Mouse (Mus musculus) naive thymus-derived CD4-positive, alpha-beta T cell, adult 5 months (primary cell): ENCODE measurements around the gene Skint8. TPM values are rescaled to one million over a fixed set of nuclear protein-coding genes. Genes with fewer than 3 reads are reported as not detected.

ENCODE experiments used
- polyA plus RNA-seq: library from polyadenylated mRNA; unstranded; fragments of 100-300 nt; shearing (Covaris generic); gene quantifications from one replicate; pipeline ENCODE4 v1.2.1, GENCODE M21; 2017

Gene Skint8
- polyA plus RNA-seq, result not detected

DNA sequence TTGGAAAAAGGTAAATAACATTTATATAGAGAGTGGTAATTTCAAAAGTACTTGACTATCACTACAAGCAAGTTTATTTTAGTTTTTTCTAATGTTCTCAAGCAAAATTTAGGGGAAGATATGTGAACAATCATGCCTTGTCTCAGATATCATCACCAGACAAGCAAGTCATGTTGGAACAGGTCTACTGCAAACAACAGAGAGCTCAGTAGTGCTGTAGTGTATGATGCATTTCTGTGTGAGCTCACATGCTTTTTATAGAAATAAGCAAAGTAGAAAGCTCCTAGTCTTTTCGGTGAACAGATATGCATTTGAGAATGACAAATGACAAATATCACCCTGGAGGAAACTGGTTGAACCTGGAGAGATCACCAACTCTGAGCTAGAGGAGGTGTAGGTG is at the start of gene Skint8:
Gene Skint8, plus strand, starts transcription at position 301 of the 400 bp plus-strand sequence.

GRCm38 (mm10) chr4:111902775-111903174 is 16.4 kb upstream of the Skint8 start, which contains the start of gene Slc5a9:
Gene Slc5a9, minus strand, starts transcription at chr4:111902918.

DNA sequence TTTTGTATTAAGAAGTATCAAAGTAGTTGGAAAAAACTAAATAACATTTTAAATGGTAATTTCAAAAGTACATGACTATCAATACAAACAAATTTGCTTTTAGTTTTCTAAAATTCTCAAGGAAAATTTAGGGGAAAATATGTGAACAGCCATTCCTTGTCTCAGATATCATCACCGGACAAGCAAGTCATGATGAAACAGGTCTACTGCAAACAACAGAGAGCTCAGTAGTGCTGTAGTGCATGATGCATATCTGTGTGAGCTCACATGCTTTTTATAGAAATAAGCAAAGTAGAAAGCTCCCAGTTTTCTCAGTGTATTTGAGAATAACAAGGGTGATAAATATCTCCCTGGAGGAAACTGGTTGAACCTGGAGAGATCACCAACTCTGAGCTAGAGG is 53.4 kb downstream of the Skint8 start, which contains the start of gene Skint7:
Gene Skint7, plus strand, starts transcription at position 301 of the 400 bp plus-strand sequence.

Other genes starting within 250 kb of the Skint8 start
- 65.3 TPM for gene Spata6, start 199.4 kb upstream of the Skint8 start, polyA plus RNA-seq
- not detected for gene Slc5a9, start 16.5 kb upstream of the Skint8 start, polyA plus RNA-seq
- not detected for gene Skint7, start 53.5 kb downstream of the Skint8 start, polyA plus RNA-seq
- not detected for gene Skint1, start 86.9 kb downstream of the Skint8 start, polyA plus RNA-seq
- gene Skint4, start 152.6 kb downstream of the Skint8 start, polyA plus RNA-seq, result not detected